Mouse (Mus musculus) MEL-GATA-1-ER (cell line): ENCODE results near the gene Wtap.
"Not testable (repeated sequence)": the region's sequence is repeated elsewhere in the genome, so short reads cannot be mapped to it uniquely, and the experiment has no call there.

Experiments used
- DNase-seq: peaks from one replicate; pipeline ENCODE4 v3.0.0-alpha.2; 2012; ENCODE audit warnings: low read depth; ENCODE audit errors: extremely low read depth

Gene Wtap

DNA sequence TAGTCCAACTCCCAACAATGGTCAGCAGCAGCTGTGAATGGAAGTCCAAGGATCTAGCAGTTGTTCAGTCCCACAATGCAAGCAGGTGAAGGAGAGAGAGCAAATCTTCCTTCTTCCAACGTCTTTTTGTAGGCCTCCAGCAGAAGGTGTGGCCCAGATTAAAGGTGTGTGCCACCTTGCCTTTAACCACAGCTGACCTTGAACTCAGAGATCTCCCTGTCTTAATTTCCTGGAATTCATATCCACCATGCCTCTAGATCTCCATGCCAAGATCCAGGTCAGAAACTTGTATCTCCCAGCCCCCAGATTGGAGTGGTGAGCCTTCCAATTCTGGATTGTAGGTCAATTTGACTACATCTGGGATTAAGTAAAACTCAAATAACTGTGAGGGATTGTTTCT, at the start of gene Wtap:
Gene Wtap, minus strand, starts transcription at position 101 of the 400 bp plus-strand sequence.
- DNase-seq: no peak

DNA sequence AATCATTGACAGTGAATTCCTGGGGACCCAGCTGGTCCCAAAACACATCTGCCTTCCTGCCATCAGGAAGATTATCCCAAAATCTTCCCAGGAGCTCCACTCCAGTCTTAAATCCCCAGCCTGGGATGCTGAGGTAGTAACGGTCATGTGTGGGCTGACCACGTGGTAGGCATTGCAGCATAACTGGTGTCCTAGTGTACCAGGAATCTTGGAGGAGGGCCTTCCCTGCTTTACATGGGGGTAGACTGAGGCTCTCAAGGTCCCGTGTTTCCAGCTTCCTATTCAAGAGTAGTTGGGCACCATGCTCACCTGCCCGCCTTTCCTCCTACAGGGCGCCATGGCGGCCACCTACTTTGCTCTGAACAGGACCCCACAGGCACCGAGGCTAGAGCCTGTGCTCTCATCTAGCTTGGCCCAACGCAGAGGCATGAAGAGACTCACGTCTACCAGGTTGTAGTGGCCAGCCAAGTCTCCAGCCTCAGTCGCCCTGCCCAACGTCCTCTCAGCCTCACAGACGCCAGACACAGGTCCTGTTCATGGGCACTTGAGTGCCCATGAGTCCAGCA, 42.7 kb upstream of the Wtap start:
- not testable (repeated sequence) for DNase-seq

DNA sequence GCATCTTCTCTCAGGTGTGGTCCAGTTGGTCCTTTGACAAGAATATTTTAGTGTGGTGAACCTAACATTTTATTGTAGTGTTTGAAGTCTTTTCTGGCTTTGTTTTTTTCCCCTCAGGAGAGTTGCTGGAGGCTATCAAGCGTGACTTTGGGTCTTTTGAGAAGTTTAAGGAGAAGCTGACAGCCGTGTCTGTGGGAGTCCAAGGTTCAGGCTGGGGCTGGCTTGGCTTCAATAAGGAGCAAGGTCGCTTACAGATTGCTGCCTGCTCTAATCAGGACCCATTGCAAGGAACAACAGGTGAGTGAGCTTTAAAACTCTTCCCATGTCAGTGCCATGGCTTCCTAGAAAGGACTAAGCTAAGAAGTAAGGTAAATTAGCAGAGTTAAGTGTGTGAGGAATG, 19.3 kb upstream of the Wtap start:
- DNase-seq: no peak

DNA sequence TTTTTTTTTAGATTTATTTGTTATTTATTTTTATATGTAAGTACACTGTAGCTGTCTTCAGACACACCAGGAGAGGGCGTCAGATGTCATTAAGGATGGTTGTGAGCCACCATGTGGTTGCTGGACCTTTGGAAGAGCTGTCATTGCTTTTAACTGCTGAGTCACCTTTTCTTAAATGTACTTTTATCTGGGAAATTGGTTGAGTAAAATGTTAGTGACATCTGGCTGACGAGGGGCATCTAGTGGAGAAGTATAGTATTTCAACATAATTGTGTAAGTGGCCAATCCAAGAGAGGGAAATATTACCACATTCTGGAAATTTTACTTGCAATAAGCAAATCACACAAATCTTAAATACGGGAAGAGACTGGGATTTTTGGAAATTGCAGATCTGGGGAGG, 15.9 kb upstream of the Wtap start:
- peak; percentile 82 for DNase-seq

DNA sequence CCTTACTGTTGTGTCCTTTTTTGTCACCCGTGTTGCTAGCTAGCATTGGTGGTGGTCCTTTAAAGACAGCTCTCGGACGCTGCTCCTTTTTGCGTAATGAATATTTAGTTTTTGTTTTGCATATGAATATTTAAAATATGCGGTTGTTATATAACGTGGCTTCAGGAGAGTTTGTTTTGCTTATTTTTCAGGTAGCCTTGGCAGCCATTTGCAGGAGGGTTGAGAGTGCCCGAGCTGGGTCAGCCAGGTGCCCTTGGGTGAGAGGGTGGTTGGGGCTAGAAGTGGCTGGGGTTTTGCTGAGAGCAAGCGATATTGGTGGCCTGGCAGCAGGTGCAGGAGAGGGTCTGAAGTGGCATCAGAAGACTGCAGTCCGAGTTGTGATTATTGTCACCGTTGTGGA, 14.6 kb upstream of the Wtap start:
- no peak for DNase-seq

DNA sequence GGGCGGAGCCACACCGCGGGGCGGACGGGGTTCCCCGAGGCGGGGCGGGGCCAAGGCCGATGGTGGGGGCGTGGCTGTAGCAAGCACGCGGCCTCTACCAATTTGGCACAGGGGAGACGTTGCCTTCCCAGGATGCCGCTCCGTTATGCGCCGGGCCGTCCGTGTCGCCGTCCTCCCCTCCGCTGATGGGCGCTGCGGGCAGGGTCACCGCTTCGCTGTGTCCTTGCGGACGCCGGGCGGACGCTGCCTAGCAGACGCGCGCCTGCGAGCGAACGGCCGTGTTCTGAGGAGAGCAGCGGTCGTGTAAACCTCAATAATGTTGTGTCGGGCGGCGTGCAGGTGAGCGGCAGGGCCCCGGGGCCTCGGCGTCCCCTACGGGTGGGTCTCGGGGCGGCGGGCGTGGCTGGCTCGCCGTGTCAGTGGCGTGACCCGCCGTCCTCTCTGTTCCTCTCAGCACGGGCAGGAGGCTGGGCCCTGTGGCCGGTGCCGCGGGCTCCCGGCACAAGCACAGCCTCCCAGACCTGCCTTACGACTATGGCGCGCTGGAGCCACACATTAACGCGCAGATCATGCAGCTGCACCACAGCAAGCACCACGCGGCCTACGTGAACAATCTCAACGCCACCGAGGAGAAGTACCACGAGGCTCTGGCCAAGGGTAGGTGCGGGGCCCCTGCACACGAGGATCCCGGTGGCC, 13.9 kb upstream of the Wtap start:
- DNase-seq: peak; percentile 85

DNA sequence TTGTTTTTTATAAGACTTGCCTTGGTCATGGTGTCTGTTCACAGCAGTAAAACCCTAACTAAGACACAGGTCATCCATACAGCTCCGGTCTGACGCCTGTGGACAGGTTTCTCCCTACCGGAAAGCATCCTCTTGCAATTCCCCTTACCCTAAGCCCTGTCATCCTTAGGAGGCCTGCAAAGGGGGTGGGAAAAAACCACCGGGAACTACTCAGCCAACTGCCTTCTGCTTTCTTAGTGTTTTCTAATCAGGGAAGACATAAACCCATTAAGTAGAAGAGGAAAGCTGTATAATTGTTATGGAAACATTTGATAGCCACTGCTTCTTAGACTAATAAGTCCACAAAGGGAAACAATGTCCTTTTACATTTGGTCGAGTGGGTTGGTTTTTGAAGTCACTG, 13.0 kb upstream of the Wtap start:
- no peak for DNase-seq

DNA sequence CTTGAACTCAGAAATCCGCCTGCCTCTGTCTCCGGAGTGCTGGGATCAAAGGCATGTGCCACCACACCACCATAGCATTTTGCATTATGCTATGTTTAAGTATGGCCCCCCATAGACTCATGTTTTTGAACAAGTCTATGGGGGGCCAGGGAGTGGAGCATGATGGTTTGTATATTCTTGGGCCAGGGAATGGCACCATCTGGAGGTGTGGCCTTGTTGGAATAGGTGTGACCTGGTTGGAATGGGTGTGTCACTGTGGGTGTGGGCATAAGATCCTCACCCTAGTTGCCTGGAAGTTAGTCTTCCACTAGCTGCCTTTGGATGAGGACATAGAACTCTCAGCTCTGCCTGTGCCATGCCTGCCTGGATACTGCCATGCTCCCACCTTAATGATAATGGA, 12.6 kb upstream of the Wtap start, which contains the start of gene Sod2:
Gene Sod2, plus strand, starts transcription at position 301 of the 400 bp plus-strand sequence.
- DNase-seq: not testable (repeated sequence)

DNA sequence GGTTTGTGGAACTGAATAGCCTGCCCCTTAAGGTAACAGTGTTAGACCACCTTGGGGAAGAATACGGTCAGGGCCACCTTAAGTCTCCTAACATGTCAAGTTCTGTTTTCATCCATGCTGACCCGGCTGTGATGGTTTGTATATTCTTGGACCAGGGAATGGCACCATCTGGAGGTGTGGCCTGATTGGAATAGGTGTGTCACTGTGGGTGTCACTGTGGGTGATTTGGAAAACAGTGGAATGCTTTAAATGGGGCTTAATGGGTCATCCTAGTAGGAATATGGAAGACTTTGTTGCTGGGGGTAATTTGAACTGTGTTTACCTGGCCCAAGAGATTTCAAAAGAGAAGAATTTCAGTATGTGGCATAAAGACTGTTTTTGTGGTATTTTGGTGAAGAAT, 10.5 kb upstream of the Wtap start:
- DNase-seq: not testable (repeated sequence)

DNA sequence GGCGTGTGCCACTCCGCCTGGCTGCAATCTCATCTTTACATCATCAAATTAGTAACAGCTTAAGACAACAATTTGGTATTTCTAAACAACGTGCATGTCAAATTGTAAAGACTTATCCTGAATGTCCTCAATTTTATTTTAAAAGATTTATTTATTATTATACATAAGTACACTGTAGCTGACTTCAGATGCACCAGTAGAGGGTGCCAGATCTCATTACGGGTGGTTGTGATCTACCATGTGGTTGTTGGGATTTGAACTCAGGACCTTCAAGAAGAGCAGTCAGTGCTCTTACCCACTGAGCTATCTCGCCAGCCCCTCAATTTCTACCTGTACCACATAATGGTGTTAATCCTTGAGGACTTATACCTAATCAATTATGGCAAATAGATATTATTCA, 8.3 kb upstream of the Wtap start:
- DNase-seq: not testable (repeated sequence)

DNA sequence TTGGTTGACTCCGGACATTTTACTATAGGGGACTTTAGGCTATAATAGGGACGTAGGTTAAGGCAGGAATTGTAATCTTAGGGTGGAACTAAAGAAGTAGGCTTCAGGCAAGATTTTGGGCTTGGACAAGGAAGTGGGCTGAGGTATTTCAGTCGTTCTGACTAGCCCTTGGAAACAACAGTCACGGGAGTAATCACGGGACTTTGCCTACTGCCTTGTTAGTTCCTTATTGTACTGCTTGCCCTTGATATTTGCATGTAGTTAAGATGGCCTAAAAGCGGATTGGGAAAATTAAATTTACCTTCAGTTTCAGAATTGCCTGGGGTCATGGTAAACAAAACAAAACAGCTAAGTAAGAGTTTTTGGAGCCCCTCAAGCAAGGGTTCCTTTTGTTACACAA, 5.1 kb upstream of the Wtap start:
- DNase-seq: no peak

DNA sequence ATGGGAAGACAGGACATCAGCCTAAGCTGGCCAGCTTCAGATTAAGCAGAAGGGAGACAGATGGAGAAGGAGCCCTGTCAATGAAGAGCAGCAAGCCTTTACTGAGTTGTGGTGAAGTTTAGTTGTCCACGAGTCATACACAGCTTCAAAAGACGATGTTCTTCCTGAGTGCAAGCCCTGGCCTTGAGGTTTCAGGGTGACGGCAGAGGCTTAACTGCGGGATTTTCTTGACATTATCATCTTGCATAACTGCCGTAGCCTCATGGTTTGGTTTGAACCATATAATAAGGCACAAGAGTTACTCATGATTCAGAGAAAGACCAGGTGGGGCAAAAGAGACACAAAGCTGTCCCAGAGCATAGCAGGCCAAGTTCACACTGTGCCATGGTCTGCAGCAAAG, 3.9 kb upstream of the Wtap start:
- DNase-seq: no peak

DNA sequence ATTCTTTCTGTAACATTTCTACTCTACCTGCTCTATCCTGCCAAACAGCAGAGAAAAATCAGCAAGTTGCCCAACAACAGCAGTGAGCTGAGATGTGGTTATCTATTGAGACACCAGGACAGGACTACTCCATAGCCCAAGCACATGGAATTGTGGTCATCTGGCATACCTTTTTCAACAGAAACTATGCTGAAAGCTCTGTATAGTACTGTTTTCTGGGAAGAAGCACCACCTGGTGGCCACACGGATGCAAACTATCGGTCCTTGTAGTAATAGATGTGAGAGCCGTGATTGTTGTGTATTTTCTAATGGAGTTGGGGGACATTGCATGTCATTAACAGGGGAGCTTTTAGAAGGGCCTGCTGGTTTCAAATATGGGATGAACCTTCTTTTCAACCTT, 2.4 kb upstream of the Wtap start:
- DNase-seq: no peak

DNA sequence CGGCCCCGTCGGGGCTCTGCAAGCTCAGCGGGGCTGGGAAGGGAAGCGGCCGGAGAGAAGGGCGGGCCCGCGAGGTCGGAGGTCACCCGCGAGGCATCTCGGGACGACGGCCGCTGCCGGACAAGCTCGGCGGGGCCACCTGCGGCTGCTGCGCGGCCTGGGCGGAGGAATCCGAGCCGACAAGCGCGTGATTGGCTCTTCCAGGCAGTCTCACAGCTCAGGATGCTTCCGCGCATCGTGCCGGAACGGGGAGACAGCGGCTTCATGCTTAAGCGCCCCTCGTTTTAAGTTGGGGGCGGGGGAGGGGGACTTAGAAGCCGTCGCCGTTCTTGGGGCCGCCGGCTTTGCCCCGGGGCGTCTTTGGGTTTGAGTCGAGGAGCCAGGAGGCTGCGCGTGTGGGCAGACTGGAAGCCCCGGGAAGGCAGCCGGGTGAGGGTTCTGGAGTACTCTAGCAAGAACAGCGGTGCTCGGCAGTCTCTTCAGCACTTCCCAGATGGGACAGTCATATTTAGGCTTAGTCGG, 1.4 kb downstream of the Wtap start:
- DNase-seq: peak; percentile 89

DNA sequence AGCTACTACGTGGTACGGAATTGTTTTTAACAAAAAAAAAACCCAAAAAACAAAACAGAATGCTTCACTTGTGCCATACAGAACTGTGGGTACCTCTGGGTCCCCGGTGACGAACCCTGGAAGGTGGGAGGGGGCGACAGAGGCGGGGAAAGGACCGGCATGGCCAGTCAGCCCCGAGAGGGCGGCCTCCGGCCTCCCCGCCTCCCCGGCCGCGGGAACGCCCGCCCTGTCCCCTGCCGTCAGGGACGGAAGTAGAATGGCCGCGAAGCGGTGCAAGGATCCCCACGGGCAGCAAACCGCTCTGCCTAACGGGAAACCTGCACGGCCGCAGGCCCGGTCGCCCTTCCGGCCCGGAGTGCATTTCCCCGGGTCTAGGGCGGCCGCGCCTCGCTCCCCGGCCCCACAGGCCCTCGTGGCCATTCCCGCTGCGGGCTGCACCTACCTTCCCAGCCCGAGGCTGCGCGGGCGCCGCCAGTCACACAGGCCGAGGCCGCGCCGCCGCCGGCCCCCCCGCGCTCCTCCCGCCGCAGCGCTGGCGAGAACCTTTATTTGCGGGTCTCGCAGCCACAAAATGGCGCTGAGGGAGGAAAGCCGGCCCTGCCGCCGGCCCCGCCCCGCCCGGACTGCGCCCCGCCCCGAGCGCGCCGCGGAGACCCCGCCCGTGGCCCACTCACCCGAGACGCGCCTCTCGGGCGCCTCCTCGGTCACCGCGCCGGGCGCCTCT, 2.2 kb downstream of the Wtap start:
- DNase-seq: no peak

DNA sequence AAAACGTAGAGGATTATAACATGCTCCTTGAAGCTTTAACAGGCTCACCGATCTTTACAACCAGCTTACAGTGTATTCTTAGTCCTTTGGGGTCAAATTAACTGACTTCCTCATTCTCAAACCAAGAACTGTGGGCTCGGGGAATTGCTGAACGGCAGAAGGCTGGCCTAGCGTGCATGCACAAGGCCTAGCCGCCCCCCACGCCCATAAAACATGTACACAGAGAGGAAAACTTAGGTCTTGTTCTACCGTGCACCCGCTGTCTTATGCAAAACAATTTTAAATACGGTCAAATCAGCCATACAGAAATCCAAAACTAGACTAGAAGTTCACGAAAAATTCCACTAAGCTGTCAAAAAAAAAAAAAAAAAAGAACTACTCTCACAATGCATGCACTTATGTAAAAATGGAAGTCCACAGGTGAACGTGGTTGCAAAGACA, 2.8 kb downstream of the Wtap start:
- peak; percentile 89 for DNase-seq

DNA sequence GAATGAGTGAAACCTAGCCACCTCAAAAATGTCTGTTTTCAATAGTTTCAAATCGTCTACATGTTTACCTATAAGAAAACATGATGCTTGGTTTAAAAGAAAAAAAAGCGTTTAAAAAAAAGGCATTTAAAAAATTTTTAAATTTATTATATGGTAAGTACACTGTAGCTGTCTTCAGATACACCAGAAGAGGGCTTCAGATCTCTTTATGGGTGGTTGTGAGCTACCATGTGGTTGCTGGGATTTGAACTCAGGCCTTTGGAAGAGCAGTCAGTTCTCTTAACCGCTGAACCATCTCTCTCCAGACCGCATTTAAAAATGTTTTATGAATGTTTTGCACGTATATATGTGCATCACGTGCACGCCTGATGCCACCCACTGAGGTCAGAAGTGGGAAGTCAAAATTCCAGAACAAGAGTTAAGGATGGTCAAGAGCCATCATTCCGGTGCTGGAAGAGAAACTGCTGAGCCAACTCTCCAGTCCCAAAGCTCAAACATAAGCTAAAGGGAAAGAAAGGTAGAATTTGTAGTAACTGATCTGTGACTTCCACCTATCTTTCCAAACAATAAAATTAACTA, 3.3 kb downstream of the Wtap start:
- DNase-seq: no peak

DNA sequence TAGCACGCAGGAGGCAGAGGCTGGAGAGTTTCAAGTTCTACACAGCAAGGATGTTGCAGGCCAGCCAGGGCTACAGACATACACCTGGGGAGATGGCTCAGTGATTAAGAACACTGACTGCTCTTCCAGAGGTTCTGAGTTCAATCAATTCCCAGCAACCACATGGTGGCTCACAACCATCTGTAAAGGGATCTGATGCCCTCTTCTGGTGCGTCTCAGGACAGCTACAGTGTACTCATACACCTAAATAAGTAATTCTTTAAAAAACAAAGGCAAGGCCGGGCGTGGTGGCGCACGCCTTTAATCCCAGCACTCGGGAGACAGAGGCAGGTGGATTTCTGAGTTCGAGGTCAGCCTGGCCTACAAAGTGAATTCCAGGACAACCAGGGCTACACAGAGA, 5.9 kb downstream of the Wtap start:
- DNase-seq: not testable (repeated sequence)

DNA sequence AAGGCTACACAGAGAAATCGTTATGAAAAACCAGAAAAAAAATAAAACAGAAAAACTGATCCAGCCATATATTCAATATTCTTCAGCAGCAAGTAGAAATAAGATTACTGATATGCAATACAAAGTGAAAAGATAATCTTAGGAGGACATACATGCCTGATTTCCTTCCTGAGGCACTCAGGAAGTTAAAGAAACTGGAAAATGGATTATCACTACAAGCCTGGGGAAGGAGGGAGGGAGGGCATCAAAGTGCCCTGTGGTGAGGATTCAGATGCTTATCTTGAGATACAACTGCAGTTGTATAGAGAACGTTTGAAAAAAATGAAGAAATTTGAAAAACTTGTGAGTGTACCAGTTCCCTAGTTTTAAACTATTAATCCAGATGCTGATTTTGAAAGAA, 10.0 kb downstream of the Wtap start:
- DNase-seq: no peak

DNA sequence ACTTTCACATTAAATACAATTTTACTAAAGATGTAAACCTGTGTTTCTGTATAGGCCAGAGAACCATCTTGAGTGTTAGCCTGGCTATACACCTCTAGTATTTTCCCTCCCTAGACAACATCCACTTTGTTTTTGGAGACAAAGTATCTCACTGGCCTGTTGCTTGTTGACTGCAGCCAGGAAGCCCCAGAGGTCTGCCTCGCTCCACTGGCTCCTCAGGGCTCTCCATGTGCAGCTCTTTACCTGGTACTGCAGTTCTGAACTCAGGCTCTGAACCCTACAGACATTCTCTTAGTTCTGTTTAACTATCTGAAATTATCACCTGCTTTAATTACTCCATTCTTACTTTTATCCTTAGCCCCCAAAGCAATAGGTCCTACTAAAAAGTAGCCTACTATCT, 15.4 kb downstream of the Wtap start:
- no peak for DNase-seq

DNA sequence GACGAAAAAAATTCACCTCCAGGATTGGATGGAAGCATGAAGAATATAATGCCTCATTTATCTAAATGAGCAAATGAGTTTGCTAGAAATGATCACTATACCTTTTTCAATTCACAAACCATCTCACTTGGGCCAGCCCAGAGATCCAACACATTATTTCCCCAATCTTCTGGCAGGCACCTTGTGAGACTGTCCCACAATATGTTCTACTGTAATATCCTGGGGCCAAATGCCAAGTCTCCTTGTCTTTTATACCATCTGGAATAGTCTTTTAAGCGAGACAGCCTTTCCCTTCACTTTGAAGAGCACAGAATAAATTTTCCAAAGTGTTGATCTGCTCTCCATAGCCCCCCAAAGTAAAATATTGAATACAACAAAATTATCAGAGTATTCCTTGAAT, 20.1 kb downstream of the Wtap start:
- DNase-seq: no peak

DNA sequence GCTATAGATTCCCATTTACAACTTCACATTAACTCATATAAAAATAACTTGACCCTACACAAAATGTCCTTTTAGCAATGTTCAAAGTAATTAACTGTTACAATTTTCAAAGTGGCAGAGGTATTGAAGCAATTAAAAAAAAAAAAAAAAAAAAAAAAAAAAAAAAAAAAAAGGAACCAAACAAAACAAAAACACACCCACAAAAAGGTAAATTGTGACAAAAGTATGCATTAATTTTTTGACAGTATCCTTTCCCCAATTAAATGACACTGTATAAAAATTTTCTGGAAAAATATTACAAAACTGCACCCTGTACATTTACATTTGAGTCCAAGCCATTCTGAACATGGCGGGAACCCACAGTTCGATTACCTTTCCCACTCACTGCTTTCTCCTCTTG, 26.8 kb downstream of the Wtap start:
- DNase-seq: no peak
